Mouse (Mus musculus) CH12.LX (cell line): ENCODE data around the gene Ubn2. TPM values are rescaled to one million over a fixed set of nuclear protein-coding genes. Genes with fewer than 3 reads are reported as not detected.

Source experiments
- DNase-seq: peaks from one replicate; pipeline ENCODE4 v3.0.0-alpha.2; 2013; ENCODE audit errors: extremely low read depth
- H3K27ac ChIP-seq: 2 replicates; pipeline ENCODE4 v1.5.1; 2012; ENCODE audit warnings: low read depth, mild to moderate bottlenecking, control low read depth, moderate library complexity; ENCODE audit not compliant: insufficient read depth
- H3K27me3 ChIP-seq: replicated peaks from 2 replicates; pipeline ENCODE3; 2012; ENCODE audit warnings: inconsistent platforms
- H3K36me3 ChIP-seq, 2 experiments: replicated peaks in 1 of 2; 2 replicates each; pipeline versions ENCODE3 to v1.6.1; 2012; ENCODE audit warnings: inconsistent platforms in 1 of 2, low read length in 1 of 2, mild to moderate bottlenecking in 1 of 2, mixed read lengths in 1 of 2, moderate library complexity in 1 of 2; ENCODE audit not compliant: control insufficient read depth in 1 of 2, insufficient read depth in 1 of 2
- H3K4me1 ChIP-seq, 2 experiments: 2 replicates each; pipeline ENCODE4 v1.6.1; 2012; ENCODE audit warnings: inconsistent platforms in 1 of 2, moderate library complexity in 1 of 2; ENCODE audit not compliant: insufficient read depth in 2 of 2, control insufficient read depth in 1 of 2
- H3K4me2 ChIP-seq: 2 replicates; pipeline ENCODE4 v1.6.1; 2012; ENCODE audit warnings: low read depth, mild to moderate bottlenecking, control low read depth; ENCODE audit not compliant: poor library complexity, insufficient read depth, severe bottlenecking
- H3K4me3 ChIP-seq, 3 experiments: fragments of 150-350 bp in 1 of 3; sonication (generic) in 1 of 3; replicated peaks in 1 of 3; 2 replicates each; pipeline versions ENCODE3 to v1.5.1; 2011 to 2012; ENCODE audit warnings: low read depth in 2 of 3, low read length in 2 of 3, mild to moderate bottlenecking in 2 of 3, moderate library complexity in 2 of 3, control low read depth in 1 of 3, improper control_type of control experiment in 1 of 3, inconsistent platforms in 1 of 3, mixed read lengths in 1 of 3; ENCODE audit not compliant: poor library complexity in 1 of 3
- H3K79me2 ChIP-seq: replicated peaks from 2 replicates; pipeline ENCODE4 v1.6.1; 2012; ENCODE audit warnings: mild to moderate bottlenecking, moderate library complexity; ENCODE audit not compliant: control insufficient read depth, poor library complexity, insufficient read depth, severe bottlenecking; ENCODE audit errors: extremely low read depth
- H3K9ac ChIP-seq: 2 replicates; pipeline ENCODE4 v1.6.1; 2012; ENCODE audit warnings: low read depth, mild to moderate bottlenecking, control low read depth, moderate library complexity; ENCODE audit not compliant: insufficient read depth
- H3K9me3 ChIP-seq: replicated peaks from 2 replicates; pipeline ENCODE3; 2012; ENCODE audit warnings: low read length, inconsistent platforms, mixed read lengths
- CHD1 ChIP-seq: IDR thresholded peaks from 2 replicates; pipeline ENCODE4 v1.6.1; 2012; ENCODE audit warnings: low read depth, low read length, improper control_type of control experiment, inconsistent platforms
- CHD2 ChIP-seq: IDR thresholded peaks from 2 replicates; pipeline ENCODE4 v1.6.1; 2011; ENCODE audit warnings: low read length, improper control_type of control experiment
- CTCF ChIP-seq, 2 experiments: IDR thresholded peaks in 1 of 2; conservative IDR thresholded peaks in 1 of 2; 2 replicates each; pipeline ENCODE4 v1.5.1; 2011 to 2012; ENCODE audit warnings: low read depth in 2 of 2, low read length in 2 of 2, improper control_type of control experiment in 1 of 2, inconsistent platforms in 1 of 2, mild to moderate bottlenecking in 1 of 2, moderate library complexity in 1 of 2
- E2F4 ChIP-seq: IDR thresholded peaks from 2 replicates; pipeline ENCODE4 v1.6.1; 2011; ENCODE audit warnings: low read depth, low read length, improper control_type of control experiment; ENCODE audit not compliant: insufficient replicate concordance
- ELF1 ChIP-seq: IDR thresholded peaks from 2 replicates; pipeline ENCODE4 v1.6.1; 2014; ENCODE audit warnings: low read depth, mild to moderate bottlenecking, inconsistent platforms, low read length, improper control_type of control experiment
- EP300 ChIP-seq: IDR thresholded peaks from 2 replicates; pipeline ENCODE4 v1.6.1; 2011; ENCODE audit warnings: low read length, improper control_type of control experiment
- ETS1 ChIP-seq: conservative IDR thresholded peaks from 2 replicates; pipeline ENCODE4 v1.6.1; 2012; ENCODE audit warnings: low read depth, mild to moderate bottlenecking, inconsistent platforms, low read length, improper control_type of control experiment, moderate library complexity
- GABPA ChIP-seq: IDR thresholded peaks from 2 replicates; pipeline ENCODE4 v1.6.1; 2012; ENCODE audit warnings: low read depth, low read length, improper control_type of control experiment, inconsistent platforms; ENCODE audit not compliant: insufficient replicate concordance
- HCFC1 ChIP-seq: IDR thresholded peaks from 2 replicates; pipeline ENCODE4 v1.6.1; 2012; ENCODE audit warnings: low read depth, mild to moderate bottlenecking, inconsistent platforms, low read length, improper control_type of control experiment
- IRF4 ChIP-seq: IDR thresholded peaks from 2 replicates; pipeline ENCODE4 v1.6.1; 2014; ENCODE audit warnings: low read depth, mild to moderate bottlenecking, inconsistent platforms, low read length, improper control_type of control experiment
- JUN ChIP-seq: IDR thresholded peaks from 2 replicates; pipeline ENCODE4 v1.6.1; 2011; ENCODE audit warnings: low read depth, mild to moderate bottlenecking, low read length, improper control_type of control experiment, moderate library complexity; ENCODE audit not compliant: insufficient read depth
- JUND ChIP-seq: conservative IDR thresholded peaks from 2 replicates; pipeline ENCODE4 v1.6.1; 2011; ENCODE audit warnings: low read depth, low read length, improper control_type of control experiment
- MAFK ChIP-seq: IDR thresholded peaks from 2 replicates; pipeline ENCODE4 v1.6.1; 2011; ENCODE audit warnings: low read length, improper control_type of control experiment; ENCODE audit not compliant: insufficient replicate concordance
- MAX ChIP-seq: IDR thresholded peaks from 2 replicates; pipeline ENCODE4 v1.6.1; 2011; ENCODE audit warnings: low read length, improper control_type of control experiment
- MAZ ChIP-seq: IDR thresholded peaks from 2 replicates; pipeline ENCODE4 v1.6.1; 2012; ENCODE audit warnings: low read depth, mild to moderate bottlenecking, inconsistent platforms, low read length, improper control_type of control experiment, moderate library complexity
- MEF2A ChIP-seq: IDR thresholded peaks from 2 replicates; pipeline ENCODE4 v1.6.1; 2014; ENCODE audit warnings: low read depth, mild to moderate bottlenecking, inconsistent platforms, low read length, improper control_type of control experiment, borderline replicate concordance
- MXI1 ChIP-seq: IDR thresholded peaks from 2 replicates; pipeline ENCODE4 v1.6.1; 2011; ENCODE audit warnings: mild to moderate bottlenecking, low read depth, low read length, improper control_type of control experiment
- NRF1 ChIP-seq: IDR thresholded peaks from 2 replicates; pipeline ENCODE4 v1.6.1; 2014; ENCODE audit warnings: low read depth, mild to moderate bottlenecking, inconsistent platforms, low read length, improper control_type of control experiment, moderate library complexity
- PAX5 ChIP-seq: IDR thresholded peaks from 2 replicates; pipeline ENCODE4 v1.6.1; 2012; ENCODE audit warnings: low read length, inconsistent platforms, mixed read lengths
- RCOR1 ChIP-seq: conservative IDR thresholded peaks from 2 replicates; pipeline ENCODE4 v1.6.1; 2012; ENCODE audit warnings: low read depth, mild to moderate bottlenecking, inconsistent platforms, low read length, improper control_type of control experiment
- SIN3A ChIP-seq: IDR thresholded peaks from 2 replicates; pipeline ENCODE4 v1.6.1; 2012; ENCODE audit warnings: low read length, improper control_type of control experiment, inconsistent platforms
- TBP ChIP-seq: conservative IDR thresholded peaks from 2 replicates; pipeline ENCODE4 v1.6.1; 2011; ENCODE audit warnings: low read depth, low read length, improper control_type of control experiment
- UBTF ChIP-seq: IDR thresholded peaks from 2 replicates; pipeline ENCODE4 v1.6.1; 2012; ENCODE audit warnings: low read depth, mild to moderate bottlenecking, inconsistent platforms, low read length, improper control_type of control experiment, moderate library complexity
- ZC3H11A ChIP-seq: IDR thresholded peaks from 2 replicates; pipeline ENCODE4 v1.6.1; 2012; ENCODE audit warnings: low read depth, mild to moderate bottlenecking, inconsistent platforms, low read length, improper control_type of control experiment
- ZKSCAN1 ChIP-seq: IDR thresholded peaks from 2 replicates; pipeline ENCODE4 v1.6.1; 2012; ENCODE audit warnings: low read depth, inconsistent platforms, low read length, improper control_type of control experiment, borderline replicate concordance
- dilution Hi-C: fragments of 300-500 bp; cut with MboI; formaldehyde crosslinking; loops from 2 replicates; pipeline ENCODE4 v1.14.3; 2020; ENCODE audit warnings: low sequenced_read_pairs; ENCODE audit not compliant: extremely low pct_unique_long_range_greater_than_20kb, extremely low pct_ligation_motif_present
- in situ Hi-C: fragments of 300-500 bp; cut with MboI; formaldehyde crosslinking; loops from 3 replicates; pipeline ENCODE4 v1.14.3; 2019; ENCODE audit warnings: low sequenced_read_pairs, low pct_ligation_motif_present, low pct_unique_long_range_greater_than_20kb, mixed read lengths
- polyA plus RNA-seq: library from polyadenylated mRNA; unstranded; fragments of >175 nt; gene quantifications from 2 replicates; pipeline ENCODE4 v1.2.1, GENCODE M21; 2012; ENCODE audit warnings: low read depth; ENCODE audit not compliant: insufficient read length
- total RNA-seq, 2 experiments: library from RNA; depleted of rRNA; stranded (reverse); fragments of 300-350 nt in 1 of 2; fragments of >200 nt in 1 of 2; gene quantifications; 2 replicates each; pipeline ENCODE4 v1.2.3; 2012 to 2014

The Ubn2 gene
- total and polyA plus RNA-seq, 3 experiments, result 4.7 to 7.2 (median 5.2) TPM

- peak; percentile 87; the same call in 1 of the 2 replicates for TF ChIP-seq E2F4
- no peak for TF ChIP-seq MEF2A
- TF ChIP-seq TBP, result 0 out of 2 replicates have a peak, but pooled peaks have one; percentile 28
- peak; percentile 36; the same call in 1 of the 2 replicates for TF ChIP-seq ELF1
- TF ChIP-seq UBTF, result peak; percentile 57; the same call in 1 of the 2 replicates
- peak; percentile 65 for TF ChIP-seq NRF1
- no peak for TF ChIP-seq ZKSCAN1
- TF ChIP-seq MAX, result peak; percentile 14; the same call in 1 of the 2 replicates
- TF ChIP-seq EP300, result no peak
- no peak for TF ChIP-seq PAX5
- TF ChIP-seq JUN, result peak; percentile 93
- TF ChIP-seq SIN3A, result peak; percentile 97
- TF ChIP-seq MAZ, result peak; percentile 66; the same call in 1 of the 2 replicates
- TF ChIP-seq JUND, result peak; percentile 93
- peak; percentile 96 for TF ChIP-seq CHD1
- no peak for TF ChIP-seq MAFK
- peak; percentile 45; the same call in 1 of the 2 replicates for TF ChIP-seq HCFC1
- peak; percentile 73 for TF ChIP-seq ETS1
- TF ChIP-seq GABPA, result no peak
- TF ChIP-seq MXI1, result 0 out of 2 replicates have a peak, but pooled peaks have one; percentile 18
- TF ChIP-seq RCOR1, result no peak; the same call in 1 of the 2 replicates
- TF ChIP-seq CTCF (conservative IDR thresholded peaks at IDR 0.05 in 1 of 2, IDR thresholded peaks at IDR 0.05 in 1 of 2; ENCODE audit: low read depth in 2 of 2, low read length in 2 of 2), result no peak
- TF ChIP-seq CHD2, result peak; percentile 82
- TF ChIP-seq IRF4, result peak; percentile 77
Measured at GRCm38 (mm10) chr6:38551989-38552635, 118.4 kb downstream of the Ubn2 start (continued).

GRCm38 (mm10) chr6:38552636-38553000, 118.9 kb downstream of the Ubn2 start:
- Histone ChIP-seq H3K36me3 (peaks cover 6 to 17% of the 10 kb centered on the region in 2 experiments), H3K9me3 (no peaks in the 10 kb centered on the region), H3K9ac (peak overlapping the region; percentile 78), H3K27me3 (no peaks in the 10 kb centered on the region), H3K4me3 (peak overlapping the region; percentile 58 to 97 (median 58)), H3K79me2 (peaks cover 31% of the 10 kb centered on the region), H3K4me1 (peaks cover 4 to 36% of the 10 kb centered on the region in 2 experiments; a peak in 2 of 4 replicates), H3K27ac (no peak overlapping the region), H3K4me2 (no peak overlapping the region)
- dilution Hi-C loops, result no loop called here
- no peak for DNase-seq
- in situ Hi-C loops, result no loop called here
- no peak for TF ChIP-seq ZC3H11A
- TF ChIP-seq CHD1, result peak; percentile 90; the same call in 1 of the 2 replicates

Other genes starting within 250 kb of the Ubn2 start
- 1.3 and 1.7 TPM in 2 replicates for gene D630045J12Rik, start 179.9 kb upstream of the Ubn2 start, total RNA-seq (2012; rRNA removed)
- 0.43 and 0.48 TPM in 2 replicates for gene D630045J12Rik, start 179.9 kb upstream of the Ubn2 start, total RNA-seq (2014; rRNA removed)
- gene D630045J12Rik, start 179.9 kb upstream of the Ubn2 start, polyA plus RNA-seq, result 3.4 and 4.9 TPM in 2 replicates
- 2.3 and 3.1 TPM in 2 replicates for gene Zc3hav1l, start 134.7 kb upstream of the Ubn2 start, total RNA-seq (2012; rRNA removed)
- 2.8 and 2.9 TPM in 2 replicates for gene Zc3hav1l, start 134.7 kb upstream of the Ubn2 start, total RNA-seq (2014; rRNA removed)
- 5.1 and 6.3 TPM in 2 replicates for gene Zc3hav1l, start 134.7 kb upstream of the Ubn2 start, polyA plus RNA-seq
- gene Zc3hav1, start 79.3 kb upstream of the Ubn2 start, total RNA-seq (2012; rRNA removed), result 67.2 and 68.7 TPM in 2 replicates
- 49.8 and 51.8 TPM in 2 replicates for gene Zc3hav1, start 79.3 kb upstream of the Ubn2 start, total RNA-seq (2014; rRNA removed)
- gene Zc3hav1, start 79.3 kb upstream of the Ubn2 start, polyA plus RNA-seq, result 50.1 and 58.1 TPM in 2 replicates
- 1.4 and 1.7 TPM in 2 replicates for gene Ttc26, start 52.5 kb upstream of the Ubn2 start, total RNA-seq (2012; rRNA removed)
- 1.8 TPM in 2 replicates for gene Ttc26, start 52.5 kb upstream of the Ubn2 start, total RNA-seq (2014; rRNA removed)
- 2.3 TPM in 2 replicates for gene Ttc26, start 52.5 kb upstream of the Ubn2 start, polyA plus RNA-seq
- gene Fmc1, start 99.6 kb downstream of the Ubn2 start, total RNA-seq (2012; rRNA removed), result 65.3 and 78.2 TPM in 2 replicates
- gene Fmc1, start 99.6 kb downstream of the Ubn2 start, total RNA-seq (2014; rRNA removed), result 45.2 and 47.3 TPM in 2 replicates
- 23.1 and 30.4 TPM in 2 replicates for gene Fmc1, start 99.6 kb downstream of the Ubn2 start, polyA plus RNA-seq
- 62.0 and 62.5 TPM in 2 replicates for gene Luc7l2, start 117.4 kb downstream of the Ubn2 start, total RNA-seq (2012; rRNA removed)
- 92.5 and 99.9 TPM in 2 replicates for gene Luc7l2, start 117.4 kb downstream of the Ubn2 start, total RNA-seq (2014; rRNA removed)
- 173 and 183 TPM in 2 replicates for gene Luc7l2, start 117.4 kb downstream of the Ubn2 start, polyA plus RNA-seq
- 0.34 and 0.76 TPM in 2 replicates for gene Klrg2, start 203.3 kb downstream of the Ubn2 start, total RNA-seq (2012; rRNA removed)
- 0.12 and 0.22 TPM in 2 replicates for gene Klrg2, start 203.3 kb downstream of the Ubn2 start, total RNA-seq (2014; rRNA removed)
- gene Klrg2, start 203.3 kb downstream of the Ubn2 start, polyA plus RNA-seq, result 0.19 and 0.27 TPM in 2 replicates
- 0.17 TPM in 2 replicates for gene Clec2l, start 229.1 kb downstream of the Ubn2 start, total RNA-seq (2012; rRNA removed)
- gene Clec2l, start 229.1 kb downstream of the Ubn2 start, total RNA-seq (2014; rRNA removed), result 0.26 and 0.27 TPM in 2 replicates
- 0.21 and 0.57 TPM in 2 replicates for gene Clec2l, start 229.1 kb downstream of the Ubn2 start, polyA plus RNA-seq